Comparison of ENCODE assay signal across 8 mouse cellular contexts in genomic region chr17:32189850-32190249, GRCm38 (mm10). TPM values are rescaled to one million over a fixed set of nuclear protein-coding genes. Genes with fewer than 3 reads are reported as not detected.
DNase-seq lines count a peak whose midpoint lies in the region; ATAC-seq lines count a peak whose summit lies in the region.

No protein-coding gene starts in this region.

- DNase-seq in adrenal gland, postnatal 10 days, result peak; percentile 36
- DNase-seq in adrenal gland, adult 8-10 months, result no peak
- peak; percentile 38 for DNase-seq in lung, postnatal 10 days
- DNase-seq in cerebellum, postnatal 10 days, result no peak
- DNase-seq in cerebellum, adult 18-20 months, result no peak
- DNase-seq in right cerebral cortex, adult 18-20 months, result no peak

- H3K9ac ChIP-seq in hindbrain, embryonic 12.5 days, result no peak overlapping the region

- H3K4me2 ChIP-seq in hindbrain, embryonic 12.5 days (replicated peaks), result peak overlapping the region; percentile 62

- no peak overlapping the region for H3K27ac ChIP-seq in hindbrain, embryonic 12.5 days

- H3K36me3 ChIP-seq in hindbrain, embryonic 12.5 days, result peaks cover 4% of the 10 kb centered on the region; the same call in 1 of the 2 replicates

- 7% methylated on average over 5 of the region's 5 CpGs for WGBS in hindbrain, embryonic 12.5 days

- peak; percentile 61 for ATAC-seq in CD4-positive, CD25-positive, alpha-beta regulatory T cell, adult 4 months
- no peak for ATAC-seq in hindbrain, embryonic 12.5 days (ENCODE audit: low FRiP score)

- H3K4me1 ChIP-seq in hindbrain, embryonic 12.5 days, result peaks cover 17% of the 10 kb centered on the region

- no peaks in the 10 kb centered on the region for H3K9me3 ChIP-seq in hindbrain, embryonic 12.5 days (replicated peaks)

- H3K4me3 ChIP-seq in hindbrain, embryonic 12.5 days, result peak overlapping the region; percentile 38; the same call in 1 of the 2 replicates

- H3K27me3 ChIP-seq in hindbrain, embryonic 12.5 days, result peaks cover 21% of the 10 kb centered on the region

RNA-seq across cellular contexts. Expression of gene Ephx3, which starts 0.5 kb away (rescaled TPM):
- under 1 TPM in 1 of 2 experiments, not detected in 1; 0.42 TPM for total RNA-seq in adrenal gland, postnatal 10 days (2021)
- under 1 TPM; 0.13 to 0.43 (median 0.31) TPM for total RNA-seq in adrenal gland, adult 8-10 months (2022)
- under 1 TPM in 1 of 2 experiments, not detected in 1; 0.22 TPM for polyA plus RNA-seq in CD4-positive, CD25-positive, alpha-beta regulatory T cell, adult 4 months (2017; shearing (Covaris generic))
- 0.08 TPM in 1 of 2 replicates, not detected in the other for polyA plus RNA-seq in hindbrain, embryonic 12.5 days (2016; fragmentation: Nextera tagmentation; extraction: Ambion mirVana)

RNA-seq across cellular contexts. Expression of gene Notch3, which starts 23.2 kb away (rescaled TPM):
- 10 to 100 TPM; 24.9 to 31.7 TPM for total RNA-seq in adrenal gland, postnatal 10 days (2021)
- 10 to 100 TPM in 1 of 4 experiments, 1 to 10 TPM in 3; 5.7 to 10.7 (median 7.3) TPM for total RNA-seq in adrenal gland, adult 8-10 months (2022)
- polyA plus RNA-seq in CD4-positive, CD25-positive, alpha-beta regulatory T cell, adult 4 months (2017; shearing (Covaris generic)), result under 1 TPM in 1 of 2 experiments, not detected in 1; 0.05 TPM
- polyA plus RNA-seq in hindbrain, embryonic 12.5 days (2016; fragmentation: Nextera tagmentation; extraction: Ambion mirVana), result 23.6 TPM in 2 replicates

Comparison
In these comparisons a context has a peak if more than half of its experiments do, and no peak if none do; other contexts are left out.
1. DNase-seq: peak in adrenal gland, postnatal 10 days (single experiment) and lung, postnatal 10 days (single experiment); none in adrenal gland, adult 8-10 months (single experiment), cerebellum, postnatal 10 days (0 of 2), cerebellum, adult 18-20 months (0 of 2) and right cerebral cortex, adult 18-20 months (single experiment).